Mouse (Mus musculus) spleen, adult 2 months (tissue): ENCODE results near the gene Skor1.

Experiments used
- CTCF ChIP-seq: fragments of 200-500 bp; IDR thresholded peaks from 2 replicates; pipeline ENCODE4 v1.5.1; 2011; ENCODE audit warnings: mild to moderate bottlenecking, inconsistent platforms; ENCODE audit not compliant: insufficient read depth, insufficient read length, insufficient replicate concordance; ENCODE audit errors: extremely low read depth
- POLR2A ChIP-seq: fragments of 200-500 bp; IDR thresholded peaks from 2 replicates; pipeline ENCODE4 v1.6.1; 2011; ENCODE audit warnings: low read depth, low read length, inconsistent platforms

DNA sequence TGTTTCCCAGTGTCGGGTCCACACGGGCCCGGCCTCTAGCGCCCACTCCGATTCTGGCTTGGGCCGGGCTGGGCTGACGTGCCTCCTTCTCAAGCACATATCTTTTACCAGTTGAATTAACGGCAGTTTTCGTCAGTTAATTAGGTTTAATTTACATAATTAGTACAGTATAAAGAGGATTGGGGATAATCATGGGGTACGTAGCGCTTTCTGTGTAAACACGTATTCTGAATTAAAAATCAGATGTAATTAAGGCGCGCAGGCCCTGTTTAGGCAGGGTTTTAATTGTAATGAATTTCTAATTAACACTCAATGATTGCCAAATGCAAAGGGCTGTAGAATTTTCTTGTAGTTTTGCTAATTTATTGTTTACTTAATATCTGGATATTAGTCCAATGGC lies 3.2 kb upstream of the Skor1 start:
- TF ChIP-seq CTCF (no peak), POLR2A (no peak)
